Mouse (Mus musculus): ENCODE measurements around the gene Phf20.
"Not testable (repeated sequence)": the region's sequence is repeated elsewhere in the genome, so short reads cannot be mapped to it uniquely, and the experiment has no call there.

Gene Phf20

GRCm38 (mm10) chr2:156196302-156197128, at the start of gene Phf20:
TSS of gene Phf20 (plus strand) at chr2:156196466.
- DNase-seq = peak; percentile 98

- no peak for DNase-seq
Measured at GRCm38 (mm10) chr2:156147316-156147915, 48.9 kb upstream of the Phf20 start.

- DNase-seq = no peak
Measured at GRCm38 (mm10) chr2:156151538-156151937, 44.7 kb upstream of the Phf20 start.

- no peak for DNase-seq
Measured at GRCm38 (mm10) chr2:156165478-156165877, 30.8 kb upstream of the Phf20 start.

- no peak for DNase-seq
Measured at GRCm38 (mm10) chr2:156166557-156166956, 29.7 kb upstream of the Phf20 start.

- no peak for DNase-seq
Measured at GRCm38 (mm10) chr2:156177079-156177478, 19.2 kb upstream of the Phf20 start.

- DNase-seq = no peak
Measured at GRCm38 (mm10) chr2:156177651-156178050, 18.6 kb upstream of the Phf20 start.

GRCm38 (mm10) chr2:156179046-156179795, 17.0 kb upstream of the Phf20 start:
- peak; percentile 75 for DNase-seq

- no peak for DNase-seq
Measured at GRCm38 (mm10) chr2:156179796-156180093, 16.5 kb upstream of the Phf20 start.

- peak; percentile 100 for DNase-seq
Measured at GRCm38 (mm10) chr2:156180094-156180821, 16.0 kb upstream of the Phf20 start, which contains the start of gene Rbm39. TSS of gene Rbm39 (minus strand) at chr2:156180238.

GRCm38 (mm10) chr2:156180824-156181590, 15.3 kb upstream of the Phf20 start:
- no peak for DNase-seq

GRCm38 (mm10) chr2:156181592-156181991, 14.7 kb upstream of the Phf20 start:
- no peak for DNase-seq

GRCm38 (mm10) chr2:156189241-156189640, 7.0 kb upstream of the Phf20 start:
- DNase-seq = not testable (repeated sequence)

GRCm38 (mm10) chr2:156190004-156190896, 6.0 kb upstream of the Phf20 start:
- no peak for DNase-seq

GRCm38 (mm10) chr2:156191540-156191939, 4.7 kb upstream of the Phf20 start:
- DNase-seq = no peak

GRCm38 (mm10) chr2:156192068-156192467, 4.2 kb upstream of the Phf20 start:
- no peak for DNase-seq

- DNase-seq = no peak
Measured at GRCm38 (mm10) chr2:156193066-156193862, 3.0 kb upstream of the Phf20 start.

- DNase-seq = no peak
Measured at GRCm38 (mm10) chr2:156194571-156194970, 1.7 kb upstream of the Phf20 start.

GRCm38 (mm10) chr2:156197129-156197911, 1.1 kb downstream of the Phf20 start:
- DNase-seq = no peak
